Mouse (Mus musculus) ZHBTc4 (cell line): ENCODE measurements around the gene Arid3a.

ENCODE experiments used
- DNase-seq: peaks from one replicate; pipeline ENCODE4 v3.0.0-alpha.2; 2011; ENCODE audit warnings: low read depth, low spot score

The Arid3a gene

GRCm38 (mm10) chr10:79974087-79974486 lies 47.2 kb downstream of the Arid3a start:
- no peak for DNase-seq

GRCm38 (mm10) chr10:79974668-79975067 lies 47.8 kb downstream of the Arid3a start:
- DNase-seq: no peak

GRCm38 (mm10) chr10:79976071-79976721 lies 49.4 kb downstream of the Arid3a start:
- no peak for DNase-seq

- peak; percentile 64 for DNase-seq
Observed at GRCm38 (mm10) chr10:79976722-79977107, 49.9 kb downstream of the Arid3a start.

GRCm38 (mm10) chr10:79977324-79977723 lies 50.5 kb downstream of the Arid3a start:
- no peak for DNase-seq

- DNase-seq: no peak
Observed at GRCm38 (mm10) chr10:79978061-79978460, 51.2 kb downstream of the Arid3a start.

GRCm38 (mm10) chr10:79979401-79980155 lies 52.7 kb downstream of the Arid3a start:
- DNase-seq: no peak

- no peak for DNase-seq
Observed at GRCm38 (mm10) chr10:79983205-79983604, 56.4 kb downstream of the Arid3a start.

GRCm38 (mm10) chr10:79983670-79984069 lies 56.8 kb downstream of the Arid3a start:
- peak; percentile 85 for DNase-seq

GRCm38 (mm10) chr10:79984195-79984816 lies 57.5 kb downstream of the Arid3a start, which contains the start of gene Tmem259:
Tmem259 (minus strand) TSS chr10:79984330.
- DNase-seq: peak; percentile 95

GRCm38 (mm10) chr10:79984871-79985270 lies 58.0 kb downstream of the Arid3a start:
- DNase-seq: peak; percentile 100

- peak; percentile 80 for DNase-seq
Observed at GRCm38 (mm10) chr10:79985334-79986231, 58.7 kb downstream of the Arid3a start.

GRCm38 (mm10) chr10:79986232-79986878 lies 59.5 kb downstream of the Arid3a start:
- no peak for DNase-seq

GRCm38 (mm10) chr10:79986963-79987362 lies 60.1 kb downstream of the Arid3a start:
- DNase-seq: peak; percentile 92

GRCm38 (mm10) chr10:79987771-79988505 lies 61.1 kb downstream of the Arid3a start:
- DNase-seq: no peak

GRCm38 (mm10) chr10:79988506-79989271 lies 61.8 kb downstream of the Arid3a start, which contains the start of gene Cnn2:
Cnn2 (plus strand) TSS chr10:79988584.
- no peak for DNase-seq

- DNase-seq: no peak
Observed at GRCm38 (mm10) chr10:79989272-79989786, 62.5 kb downstream of the Arid3a start.

GRCm38 (mm10) chr10:79989870-79990269 lies 63.0 kb downstream of the Arid3a start:
- DNase-seq: no peak

- DNase-seq: peak; percentile 78
Observed at GRCm38 (mm10) chr10:79991099-79991498, 64.3 kb downstream of the Arid3a start.
